Mouse (Mus musculus) heart, adult 2 months (tissue): ENCODE results near the gene Olfml2b.

Experiments used
- CTCF ChIP-seq: fragments of 200-600 bp; IDR thresholded peaks from 2 replicates; pipeline ENCODE4 v1.8.1; 2022; ENCODE audit warnings: antibody characterized with exemption, mild to moderate bottlenecking, moderate library complexity
- EP300 ChIP-seq: fragments of 200-500 bp; IDR thresholded peaks from 2 replicates; pipeline ENCODE4 v1.6.1; 2011; ENCODE audit warnings: low read depth, low read length, control low read depth; ENCODE audit not compliant: insufficient read depth
- POLR2A ChIP-seq: fragments of 200-500 bp; IDR thresholded peaks from 2 replicates; pipeline ENCODE4 v1.6.1; 2011; ENCODE audit warnings: mild to moderate bottlenecking, low read depth, low read length, control low read depth; ENCODE audit not compliant: insufficient read depth

DNA sequence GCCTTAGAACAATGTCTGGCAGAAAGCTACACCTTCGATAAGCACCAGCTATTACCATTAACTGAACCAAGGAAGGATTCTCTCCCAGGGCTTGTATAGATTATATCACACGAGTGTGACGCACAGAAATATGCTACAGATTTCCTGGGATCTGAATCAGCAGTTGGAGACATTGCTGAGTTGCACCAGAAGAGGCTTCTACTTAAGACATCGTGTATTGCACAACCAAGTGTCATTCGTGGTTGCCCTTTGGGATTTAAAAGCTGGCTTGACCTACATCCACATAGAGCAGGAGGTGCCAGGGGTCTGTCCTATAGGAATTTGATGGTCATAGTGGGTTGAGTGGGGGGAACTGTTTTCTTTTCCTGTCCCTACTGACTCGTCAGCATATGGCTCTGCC is 58.6 kb downstream of the Olfml2b start:
- no peak for TF ChIP-seq POLR2A
- no peak for TF ChIP-seq CTCF
- no peak for TF ChIP-seq EP300
